Mouse (Mus musculus): ENCODE results near the gene Dnase2b. TPM values are rescaled to one million over a fixed set of nuclear protein-coding genes. Genes with fewer than 3 reads are reported as not detected.
A peak's percentile ranks its signal among the peaks of the same experiment; 100 is the strongest.

Dnase2b gene
- polyA plus RNA-seq, 1 experiment from 2014 or later = 4.8 TPM

- H3K36me3 ChIP-seq (ENCODE audit: control insufficient read depth, insufficient read depth) = no peaks in the 10 kb centered on the region
- H3K4me2 ChIP-seq (ENCODE audit: low read depth, low read length) = no peak overlapping the region
- no peaks in the 10 kb centered on the region for H3K27me3 ChIP-seq (ENCODE audit: control insufficient read depth, insufficient read depth, low read depth, low read length)
- H3K4me3 ChIP-seq (ENCODE audit: low read depth, low read length) = no peak overlapping the region
- WGBS (ENCODE audit: insufficient replicate concordance) = 58% methylated on average over 3 of the region's 3 CpGs
- H3K4me1 ChIP-seq (ENCODE audit: control insufficient read depth, low read depth, low read length) = peaks cover 2% of the 10 kb centered on the region
- no peak for ATAC-seq (ENCODE audit: low read depth)
- no peaks in the 10 kb centered on the region for H3K9me3 ChIP-seq (replicated peaks; ENCODE audit: control insufficient read depth, low read length)
- peak overlapping the region; percentile 61; the same call in 1 of the 2 replicates for H3K27ac ChIP-seq (ENCODE audit: low read length)
- H3K9ac ChIP-seq (ENCODE audit: low read depth, low read length) = no peak overlapping the region
Observed at GRCm38 (mm10) chr3:146569594-146569993, 45.8 kb downstream of the Dnase2b start.

DNA sequence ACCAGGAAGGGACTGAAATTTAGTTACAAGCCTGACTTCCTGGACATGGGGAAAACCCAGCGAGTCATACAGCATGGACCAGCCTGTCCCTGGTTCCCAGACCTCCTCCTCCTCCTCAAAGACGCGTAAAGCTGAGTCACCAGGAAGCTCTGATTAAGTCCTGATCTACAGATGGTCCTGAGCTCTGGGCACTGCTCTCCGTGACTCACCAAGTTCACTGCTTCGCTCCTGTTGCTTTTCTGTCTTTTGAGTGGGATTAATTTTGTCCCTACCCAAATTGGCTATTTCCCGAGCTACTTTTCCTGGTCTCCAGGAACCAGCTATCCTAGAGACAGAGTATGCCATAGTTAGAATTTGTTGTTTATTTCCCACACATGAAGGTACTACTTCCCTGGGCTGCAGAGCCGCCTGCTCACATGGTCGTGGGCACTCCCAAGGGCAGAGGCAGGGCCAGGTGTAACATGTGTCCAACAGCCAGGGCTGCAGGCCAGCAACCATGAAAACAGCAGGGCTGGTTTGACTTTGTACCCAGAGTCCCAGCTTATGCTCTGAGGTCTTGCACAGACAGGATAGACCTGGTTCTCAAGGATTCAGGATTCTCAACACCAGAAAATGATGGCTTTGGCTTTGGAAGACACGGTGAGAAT lies 47.4 kb downstream of the Dnase2b start:
- Histone ChIP-seq H3K27ac (ENCODE audit: low read length) (peak overlapping the region; percentile 26; the same call in 1 of the 2 replicates), H3K9ac (ENCODE audit: low read depth, low read length) (no peak overlapping the region), H3K36me3 (ENCODE audit: control insufficient read depth, insufficient read depth) (no peaks in the 10 kb centered on the region), H3K4me2 (ENCODE audit: low read depth, low read length) (no peak overlapping the region), H3K4me1 (ENCODE audit: control insufficient read depth, low read depth, low read length) (peaks cover 2% of the 10 kb centered on the region), H3K27me3 (ENCODE audit: control insufficient read depth, insufficient read depth, low read depth, low read length) (no peaks in the 10 kb centered on the region), H3K4me3 (ENCODE audit: low read depth, low read length) (no peak overlapping the region), H3K9me3 (replicated peaks; ENCODE audit: control insufficient read depth, low read length) (no peaks in the 10 kb centered on the region)
- peak; percentile 39 for ATAC-seq (ENCODE audit: low read depth)
- 39% methylated on average over 9 of the region's 9 CpGs for WGBS (ENCODE audit: insufficient replicate concordance)

- H3K9ac ChIP-seq (ENCODE audit: low read depth, low read length) = no peak overlapping the region
- H3K27ac ChIP-seq (ENCODE audit: low read length) = no peak overlapping the region
Observed at GRCm38 (mm10) chr3:146567366-146567765, 48.0 kb downstream of the Dnase2b start.

DNA sequence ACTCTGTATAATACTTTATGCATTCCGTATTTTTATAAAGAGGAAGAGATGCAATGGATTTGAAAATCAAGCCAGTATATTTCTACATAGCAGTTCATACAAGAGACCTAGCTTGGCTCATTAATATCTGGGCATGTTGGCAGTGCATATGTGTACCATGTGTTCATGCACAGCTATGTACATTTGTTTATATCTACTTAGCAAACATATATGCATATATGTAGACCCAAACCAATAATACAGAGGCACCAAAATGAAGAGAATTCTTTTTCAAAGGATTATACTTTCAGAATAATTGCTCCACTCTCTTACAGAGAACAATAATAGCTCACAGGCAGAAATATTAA lies 50.4 kb downstream of the Dnase2b start:
- H3K36me3 ChIP-seq (ENCODE audit: control insufficient read depth, insufficient read depth) = no peaks in the 10 kb centered on the region
- no peak overlapping the region for H3K27ac ChIP-seq (ENCODE audit: low read length)
- H3K4me3 ChIP-seq (ENCODE audit: low read depth, low read length) = no peak overlapping the region
- no peaks in the 10 kb centered on the region for H3K27me3 ChIP-seq (ENCODE audit: control insufficient read depth, insufficient read depth, low read depth, low read length)
- H3K9me3 ChIP-seq (replicated peaks; ENCODE audit: control insufficient read depth, low read length) = no peaks in the 10 kb centered on the region
- ATAC-seq (ENCODE audit: low read depth) = no peak
- 75% methylated on average over 1 of the region's 1 CpGs for WGBS (ENCODE audit: insufficient replicate concordance)
- no peak overlapping the region for H3K4me2 ChIP-seq (ENCODE audit: low read depth, low read length)
- peaks cover 2% of the 10 kb centered on the region for H3K4me1 ChIP-seq (ENCODE audit: control insufficient read depth, low read depth, low read length)
- H3K9ac ChIP-seq (ENCODE audit: low read depth, low read length) = no peak overlapping the region

More at GRCm38 (mm10) chr3:146567366-146567765, 48.0 kb downstream of the Dnase2b start:
- Histone ChIP-seq H3K36me3 (ENCODE audit: control insufficient read depth, insufficient read depth) (no peaks in the 10 kb centered on the region), H3K4me2 (ENCODE audit: low read depth, low read length) (no peak overlapping the region), H3K27me3 (ENCODE audit: control insufficient read depth, insufficient read depth, low read depth, low read length) (no peaks in the 10 kb centered on the region), H3K4me3 (ENCODE audit: low read depth, low read length) (no peak overlapping the region), H3K4me1 (ENCODE audit: control insufficient read depth, low read depth, low read length) (peaks cover 2% of the 10 kb centered on the region), H3K9me3 (replicated peaks; ENCODE audit: control insufficient read depth, low read length) (no peaks in the 10 kb centered on the region)
- WGBS (ENCODE audit: insufficient replicate concordance) = 64% methylated on average over 7 of the region's 7 CpGs
- no peak for ATAC-seq (ENCODE audit: low read depth)

DNA sequence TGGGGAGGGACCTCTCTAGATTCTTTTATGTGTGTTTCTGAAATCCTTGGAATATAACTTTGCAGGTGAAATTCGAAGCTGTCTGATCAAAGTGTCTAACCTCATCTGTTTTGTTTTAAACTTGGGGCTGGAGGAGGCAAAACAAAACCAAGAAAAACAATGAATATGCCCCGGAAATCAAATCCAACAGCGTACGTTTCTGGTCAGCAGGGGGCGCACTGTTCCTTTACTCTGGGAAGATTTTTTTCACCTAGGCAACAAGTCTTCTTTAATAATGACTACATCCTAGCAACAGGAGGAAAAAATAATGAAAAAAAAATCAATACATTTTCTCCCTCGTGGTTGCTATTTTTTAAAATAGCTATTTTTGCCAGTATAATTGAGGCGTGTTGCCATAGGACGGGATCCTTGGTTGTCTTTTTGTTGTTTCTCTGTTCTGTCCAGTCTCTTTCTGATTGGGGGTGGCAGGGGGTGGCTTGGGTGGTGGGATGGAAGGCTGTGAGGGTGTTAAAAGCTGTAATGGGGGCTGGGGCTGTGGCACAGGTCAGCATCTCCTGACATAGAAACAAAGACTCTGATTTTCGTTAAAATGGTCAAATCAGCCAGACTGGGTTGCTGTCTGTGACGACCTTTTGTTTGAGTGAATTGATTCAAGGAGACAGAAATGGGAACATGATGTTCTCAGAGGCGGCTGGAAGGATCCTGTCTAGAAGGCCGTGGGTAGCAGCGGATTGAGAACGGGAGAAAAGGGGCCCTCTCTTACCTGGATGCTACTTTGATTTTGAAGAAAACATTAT lies 50.9 kb downstream of the Dnase2b start:
- ATAC-seq (ENCODE audit: low read depth) = no peak
- H3K9ac ChIP-seq (ENCODE audit: low read depth, low read length) = no peak overlapping the region
- H3K4me1 ChIP-seq (ENCODE audit: control insufficient read depth, low read depth, low read length) = peaks cover 2% of the 10 kb centered on the region
- no peaks in the 10 kb centered on the region for H3K9me3 ChIP-seq (replicated peaks; ENCODE audit: control insufficient read depth, low read length)
- no peaks in the 10 kb centered on the region for H3K27me3 ChIP-seq (ENCODE audit: control insufficient read depth, insufficient read depth, low read depth, low read length)
- 36% methylated on average over 14 of the region's 14 CpGs for WGBS (ENCODE audit: insufficient replicate concordance)
- H3K4me3 ChIP-seq (ENCODE audit: low read depth, low read length) = no peak overlapping the region
- no peak overlapping the region for H3K27ac ChIP-seq (ENCODE audit: low read length)
- H3K36me3 ChIP-seq (ENCODE audit: control insufficient read depth, insufficient read depth) = no peaks in the 10 kb centered on the region
- H3K4me2 ChIP-seq (ENCODE audit: low read depth, low read length) = no peak overlapping the region

DNA sequence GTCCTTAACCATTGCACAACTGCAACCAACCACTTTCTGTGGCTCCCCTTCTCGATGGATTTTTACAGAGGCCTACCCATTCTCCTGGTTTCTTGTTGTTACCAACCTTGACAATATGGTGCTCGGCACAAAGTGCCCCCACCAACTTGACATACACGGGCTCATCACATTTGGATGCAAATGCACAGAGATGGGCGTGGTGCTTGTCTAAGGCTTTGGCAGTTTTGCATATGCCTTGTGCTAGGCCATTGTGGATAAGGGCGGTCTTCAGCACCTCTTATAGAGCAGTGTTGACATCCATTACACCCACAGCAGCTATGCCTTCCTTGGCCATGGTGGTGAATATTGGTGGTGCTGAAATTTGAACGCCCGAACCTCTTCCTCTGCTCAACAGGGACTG lies 52.5 kb downstream of the Dnase2b start:
- 73% methylated on average over 7 of the region's 7 CpGs for WGBS (ENCODE audit: insufficient replicate concordance)
- Histone ChIP-seq H3K9me3 (replicated peaks; ENCODE audit: control insufficient read depth, low read length) (no peaks in the 10 kb centered on the region), H3K4me2 (ENCODE audit: low read depth, low read length) (no peak overlapping the region), H3K4me1 (ENCODE audit: control insufficient read depth, low read depth, low read length) (no peaks in the 10 kb centered on the region; the same call in 1 of the 2 replicates), H3K4me3 (ENCODE audit: low read depth, low read length) (no peak overlapping the region), H3K36me3 (ENCODE audit: control insufficient read depth, insufficient read depth) (no peaks in the 10 kb centered on the region), H3K27ac (ENCODE audit: low read length) (no peak overlapping the region), H3K27me3 (ENCODE audit: control insufficient read depth, insufficient read depth, low read depth, low read length) (no peaks in the 10 kb centered on the region), H3K9ac (ENCODE audit: low read depth, low read length) (no peak overlapping the region)
- no peak for ATAC-seq (ENCODE audit: low read depth)

DNA sequence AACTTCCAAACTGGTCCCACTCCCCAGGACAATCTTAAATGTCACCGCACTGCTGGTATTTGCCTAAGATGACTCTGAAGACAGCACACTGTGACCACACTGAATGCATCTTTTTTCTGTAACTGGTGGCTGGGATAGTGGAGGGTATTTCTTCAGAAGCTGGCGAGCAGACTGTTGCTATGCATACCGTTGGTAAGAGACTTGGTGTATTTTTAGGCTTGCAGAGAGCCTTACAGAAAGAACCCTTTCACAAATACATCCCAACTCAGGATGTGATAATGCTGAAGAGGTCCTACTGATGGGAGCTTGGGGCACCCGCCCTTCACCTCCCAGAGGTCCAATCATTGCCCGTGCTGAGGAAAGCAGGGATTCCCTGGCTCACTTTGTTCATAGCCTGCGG lies 57.9 kb downstream of the Dnase2b start:
- no peak overlapping the region for H3K27ac ChIP-seq (ENCODE audit: low read length)
- H3K36me3 ChIP-seq (ENCODE audit: control insufficient read depth, insufficient read depth) = no peaks in the 10 kb centered on the region
- no peak overlapping the region for H3K4me2 ChIP-seq (ENCODE audit: low read depth, low read length)
- no peaks in the 10 kb centered on the region for H3K27me3 ChIP-seq (ENCODE audit: control insufficient read depth, insufficient read depth, low read depth, low read length)
- ATAC-seq (ENCODE audit: low read depth) = no peak
- H3K9ac ChIP-seq (ENCODE audit: low read depth, low read length) = no peak overlapping the region
- no peak overlapping the region for H3K4me3 ChIP-seq (ENCODE audit: low read depth, low read length)
- WGBS (ENCODE audit: insufficient replicate concordance) = 70% methylated on average over 6 of the region's 6 CpGs
- no peaks in the 10 kb centered on the region for H3K9me3 ChIP-seq (replicated peaks; ENCODE audit: control insufficient read depth, low read length)
- no peaks in the 10 kb centered on the region for H3K4me1 ChIP-seq (ENCODE audit: control insufficient read depth, low read depth, low read length)

- Histone ChIP-seq H3K9me3 (replicated peaks; ENCODE audit: control insufficient read depth, low read length) (no peaks in the 10 kb centered on the region), H3K27ac (ENCODE audit: low read length) (no peak overlapping the region), H3K4me1 (ENCODE audit: control insufficient read depth, low read depth, low read length) (no peaks in the 10 kb centered on the region), H3K4me3 (ENCODE audit: low read depth, low read length) (no peak overlapping the region), H3K9ac (ENCODE audit: low read depth, low read length) (no peak overlapping the region), H3K4me2 (ENCODE audit: low read depth, low read length) (no peak overlapping the region), H3K36me3 (ENCODE audit: control insufficient read depth, insufficient read depth) (no peaks in the 10 kb centered on the region), H3K27me3 (ENCODE audit: control insufficient read depth, insufficient read depth, low read depth, low read length) (no peaks in the 10 kb centered on the region)
- no peak for ATAC-seq (ENCODE audit: low read depth)
- 66% methylated on average over 1 of the region's 1 CpGs for WGBS (ENCODE audit: insufficient replicate concordance)
Observed at GRCm38 (mm10) chr3:146556567-146556966, 58.8 kb downstream of the Dnase2b start.

DNA sequence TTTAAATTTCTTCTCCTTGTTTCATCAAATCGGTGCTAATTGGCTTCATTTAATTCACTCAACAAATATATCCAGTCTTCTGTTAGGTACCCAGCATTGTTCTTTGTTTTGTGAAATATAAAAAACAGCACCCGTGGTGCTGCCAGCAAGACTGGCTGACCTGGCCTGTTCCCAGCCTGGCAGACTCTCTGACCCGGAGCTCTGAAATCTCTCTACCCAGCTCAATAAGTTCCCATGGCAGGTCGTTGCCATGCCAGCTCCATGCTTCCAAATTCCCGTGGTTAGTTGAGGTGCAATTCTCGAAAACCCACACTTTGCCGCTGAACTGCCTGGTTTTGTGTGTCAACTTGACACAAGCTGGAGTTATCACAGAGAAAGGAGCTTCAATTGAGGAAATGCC lies 60.6 kb downstream of the Dnase2b start:
- Histone ChIP-seq H3K27me3 (ENCODE audit: control insufficient read depth, insufficient read depth, low read depth, low read length) (no peaks in the 10 kb centered on the region), H3K4me3 (ENCODE audit: low read depth, low read length) (no peak overlapping the region), H3K27ac (ENCODE audit: low read length) (no peak overlapping the region), H3K9ac (ENCODE audit: low read depth, low read length) (no peak overlapping the region), H3K9me3 (replicated peaks; ENCODE audit: control insufficient read depth, low read length) (no peaks in the 10 kb centered on the region), H3K4me2 (ENCODE audit: low read depth, low read length) (no peak overlapping the region), H3K4me1 (ENCODE audit: control insufficient read depth, low read depth, low read length) (no peaks in the 10 kb centered on the region), H3K36me3 (ENCODE audit: control insufficient read depth, insufficient read depth) (no peaks in the 10 kb centered on the region)
- WGBS (ENCODE audit: insufficient replicate concordance) = 57% methylated on average over 7 of the region's 7 CpGs
- ATAC-seq (ENCODE audit: low read depth) = no peak

All from liver, embryonic 16.5 days (tissue).